Mouse (Mus musculus): Measurements from ENCODE around the gene Stat4. TPM values are rescaled to one million over a fixed set of nuclear protein-coding genes. Genes with fewer than 3 reads are reported as not detected.

Stat4 gene
- polyA plus RNA-seq, 1 experiment from 2014 or later = 3.3 TPM

DNA sequence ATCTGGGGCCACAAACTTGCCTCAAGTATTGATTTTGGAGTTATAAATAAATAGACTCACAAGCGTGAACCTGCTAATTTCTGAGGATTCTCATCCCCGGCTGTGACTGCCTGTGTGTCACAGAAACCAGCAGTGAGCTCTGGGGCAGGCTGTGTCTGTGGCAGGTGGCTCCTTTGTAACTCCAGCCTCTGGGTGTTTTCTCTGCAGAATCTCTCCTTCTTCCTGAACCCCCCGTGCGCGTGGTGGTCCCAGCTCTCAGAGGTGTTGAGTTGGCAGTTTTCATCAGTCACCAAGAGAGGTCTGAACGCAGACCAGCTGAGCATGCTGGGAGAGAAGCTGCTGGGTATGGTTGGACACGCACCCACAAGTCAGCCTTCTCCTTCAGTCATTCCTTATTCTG lies 161.7 kb downstream of the Stat4 start:
- Histone ChIP-seq H3K36me3 (peaks cover 10% of the 10 kb centered on the region), H3K9ac (no peak overlapping the region), H3K4me3 (no peak overlapping the region), H3K27ac (no peak overlapping the region), H3K27me3 (no peaks in the 10 kb centered on the region), H3K9me3 (no peaks in the 10 kb centered on the region), H3K4me1 (0 out of 2 replicates have a peak, but pooled peaks cover 4% of the 10 kb centered on the region), H3K4me2 (no peak overlapping the region)
- ATAC-seq (ENCODE audit: borderline replicate concordance, extremely low read depth, low FRiP score, low TSS enrichment) = no peak
- 77% methylated on average over 7 of the region's 7 CpGs for WGBS

DNA sequence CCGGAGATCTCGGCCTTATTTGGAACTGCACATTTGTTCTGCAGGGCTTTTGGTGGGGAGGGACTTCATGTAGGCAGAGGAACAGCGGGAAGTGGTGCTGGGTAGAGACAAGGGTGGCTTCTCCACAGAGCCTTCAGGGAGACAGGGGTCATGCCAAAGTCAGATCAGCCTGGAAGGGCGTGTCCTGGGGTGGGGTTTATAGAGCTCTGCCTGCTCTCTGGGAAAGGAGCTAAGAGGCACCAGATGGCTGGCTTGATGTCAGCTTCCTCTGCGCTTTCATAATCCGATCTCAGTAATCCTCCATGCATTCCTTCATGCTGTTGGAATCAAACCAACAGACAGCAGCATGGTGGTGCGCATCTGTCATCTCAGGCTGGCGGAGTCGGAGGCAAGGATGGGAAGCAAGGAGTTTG lies 163.0 kb downstream of the Stat4 start:
- 52% methylated on average over 9 of the region's 9 CpGs for WGBS
- H3K27ac ChIP-seq = no peak overlapping the region
- no peak for ATAC-seq (ENCODE audit: borderline replicate concordance, extremely low read depth, low FRiP score, low TSS enrichment)

DNA sequence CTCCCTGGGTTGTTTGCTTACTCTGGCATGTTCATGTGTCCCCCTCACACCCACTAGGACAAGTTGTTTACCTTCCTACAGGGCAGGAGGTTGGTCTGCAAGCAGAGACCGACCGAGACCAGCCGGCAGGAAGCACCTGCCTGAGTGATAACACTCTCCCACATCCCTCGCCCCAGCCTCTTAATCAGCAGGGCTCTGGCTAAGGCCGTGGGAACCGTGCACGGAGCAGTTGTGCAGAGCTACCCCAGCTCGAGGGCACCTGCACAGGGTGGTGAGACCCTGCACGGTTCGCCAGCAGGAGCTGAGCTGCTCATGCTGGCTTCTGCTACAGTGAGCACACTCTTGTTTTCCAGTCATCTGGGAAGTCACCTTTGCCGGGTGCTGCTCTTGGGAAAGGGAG lies 163.7 kb downstream of the Stat4 start:
- Histone ChIP-seq H3K9me3 (no peaks in the 10 kb centered on the region), H3K4me3 (no peak overlapping the region), H3K9ac (no peak overlapping the region), H3K36me3 (peaks cover 10% of the 10 kb centered on the region), H3K27me3 (no peaks in the 10 kb centered on the region), H3K4me1 (0 out of 2 replicates have a peak, but pooled peaks cover 4% of the 10 kb centered on the region), H3K4me2 (no peak overlapping the region), H3K27ac (no peak overlapping the region; the same call in 1 of the 2 replicates)
- 34% methylated on average over 11 of the region's 11 CpGs for WGBS
- no peak for ATAC-seq (ENCODE audit: borderline replicate concordance, extremely low read depth, low FRiP score, low TSS enrichment)

More for the DNA sequence above, 163.0 kb downstream of the Stat4 start:
- peaks cover 10% of the 10 kb centered on the region for H3K36me3 ChIP-seq
- 0 out of 2 replicates have a peak, but pooled peaks cover 4% of the 10 kb centered on the region for H3K4me1 ChIP-seq
- no peaks in the 10 kb centered on the region for H3K9me3 ChIP-seq
- no peaks in the 10 kb centered on the region for H3K27me3 ChIP-seq
- H3K9ac ChIP-seq = no peak overlapping the region
- H3K4me2 ChIP-seq = no peak overlapping the region
- no peak overlapping the region for H3K4me3 ChIP-seq

DNA sequence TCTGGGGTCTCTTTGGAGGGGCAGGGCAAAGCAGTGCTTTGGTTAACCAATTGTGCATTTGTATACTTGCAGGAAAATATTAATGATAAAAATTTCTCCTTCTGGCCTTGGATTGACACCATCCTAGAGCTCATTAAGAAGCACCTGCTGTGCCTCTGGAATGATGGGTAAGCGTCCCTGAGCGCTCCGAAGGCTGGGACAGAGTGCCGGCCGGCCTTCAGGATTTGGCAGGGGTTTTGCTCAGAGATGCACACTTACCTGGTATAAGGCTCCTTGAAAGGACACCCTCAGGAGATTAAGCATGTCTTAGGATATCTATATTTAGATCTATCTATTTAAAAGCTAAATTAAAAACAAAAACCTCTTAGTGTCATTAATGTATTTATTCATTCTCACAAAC lies 164.2 kb downstream of the Stat4 start:
- Histone ChIP-seq H3K4me3 (no peak overlapping the region), H3K9ac (no peak overlapping the region), H3K36me3 (peaks cover 10% of the 10 kb centered on the region), H3K9me3 (no peaks in the 10 kb centered on the region), H3K27ac (no peak overlapping the region; the same call in 1 of the 2 replicates), H3K4me2 (no peak overlapping the region), H3K27me3 (no peaks in the 10 kb centered on the region), H3K4me1 (0 out of 2 replicates have a peak, but pooled peaks cover 4% of the 10 kb centered on the region)
- 94% methylated on average over 5 of the region's 5 CpGs for WGBS
- no peak for ATAC-seq (ENCODE audit: borderline replicate concordance, extremely low read depth, low FRiP score, low TSS enrichment)

DNA sequence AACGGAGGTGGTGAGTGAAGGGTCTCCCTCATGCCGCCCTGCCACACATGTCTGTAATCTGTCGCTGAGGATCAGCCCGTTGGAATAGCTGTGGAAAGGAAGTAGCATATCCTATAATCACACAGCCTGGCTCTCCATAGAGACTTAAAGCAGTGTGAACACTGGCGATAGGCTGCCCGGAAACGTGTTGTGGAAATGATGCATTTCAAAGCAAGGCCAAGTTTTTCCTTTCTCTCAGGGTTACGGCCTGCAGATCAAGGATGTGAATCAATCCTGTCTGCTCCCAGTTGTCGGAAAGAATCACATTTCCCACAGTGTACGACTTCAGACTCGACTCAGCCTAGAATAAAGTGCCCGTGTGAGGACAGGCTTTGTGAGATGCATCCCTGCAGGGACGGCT lies 165.4 kb downstream of the Stat4 start:
- 58% methylated on average over 13 of the region's 13 CpGs for WGBS
- Histone ChIP-seq H3K4me1 (0 out of 2 replicates have a peak, but pooled peaks cover 4% of the 10 kb centered on the region), H3K27me3 (no peaks in the 10 kb centered on the region), H3K4me3 (no peak overlapping the region), H3K4me2 (no peak overlapping the region), H3K36me3 (peaks cover 16% of the 10 kb centered on the region), H3K9me3 (no peaks in the 10 kb centered on the region), H3K27ac (no peak overlapping the region; the same call in 1 of the 2 replicates), H3K9ac (no peak overlapping the region)
- ATAC-seq (ENCODE audit: borderline replicate concordance, extremely low read depth, low FRiP score, low TSS enrichment) = no peak

DNA sequence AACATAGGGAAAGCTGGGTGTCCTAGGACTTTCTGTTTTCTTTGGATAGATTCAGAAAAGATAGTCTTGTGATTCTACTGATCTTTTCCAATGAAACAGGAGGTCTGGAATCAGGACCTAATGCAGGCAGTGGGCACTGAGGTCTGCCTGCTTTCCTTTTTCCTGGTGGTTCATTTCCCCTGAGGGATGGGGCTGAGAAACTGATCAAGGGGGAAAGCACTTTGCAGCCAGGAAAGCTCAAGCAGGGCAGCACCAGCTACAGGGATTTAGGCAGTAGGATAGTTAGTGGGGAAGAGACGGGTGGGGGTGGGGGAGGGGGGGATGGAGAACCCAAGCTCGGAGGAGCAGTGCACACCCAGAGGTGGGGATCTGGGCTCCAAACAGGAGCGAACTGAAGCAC lies 166.0 kb downstream of the Stat4 start:
- Histone ChIP-seq H3K4me3 (no peak overlapping the region), H3K27me3 (no peaks in the 10 kb centered on the region), H3K36me3 (peaks cover 21% of the 10 kb centered on the region), H3K9ac (no peak overlapping the region), H3K9me3 (no peaks in the 10 kb centered on the region), H3K4me2 (no peak overlapping the region), H3K4me1 (0 out of 2 replicates have a peak, but pooled peaks cover 4% of the 10 kb centered on the region), H3K27ac (no peak overlapping the region)
- WGBS = 51% methylated on average over 3 of the region's 3 CpGs
- ATAC-seq (ENCODE audit: borderline replicate concordance, extremely low read depth, low FRiP score, low TSS enrichment) = no peak

DNA sequence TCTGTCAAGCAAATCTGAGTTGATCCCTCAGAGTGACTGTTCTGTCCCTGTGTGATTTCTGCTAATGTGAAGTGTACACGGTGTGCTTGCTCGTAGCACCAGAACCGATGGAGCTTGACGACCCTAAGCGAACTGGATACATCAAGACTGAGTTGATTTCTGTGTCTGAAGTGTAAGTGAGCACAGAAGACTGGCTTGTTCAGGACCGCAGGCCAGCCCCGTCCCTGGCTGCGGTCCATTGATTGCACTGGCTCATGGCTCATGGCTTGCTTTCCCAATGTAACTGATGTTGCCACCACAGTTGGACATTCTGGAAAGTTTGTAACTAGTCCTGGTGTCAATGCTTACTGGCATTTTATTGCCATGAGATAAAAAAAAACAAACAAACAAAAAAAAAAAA lies 167.9 kb downstream of the Stat4 start:
- Histone ChIP-seq H3K4me3 (no peak overlapping the region), H3K4me1 (0 out of 2 replicates have a peak, but pooled peaks cover 4% of the 10 kb centered on the region), H3K4me2 (no peak overlapping the region), H3K27me3 (no peaks in the 10 kb centered on the region), H3K27ac (no peak overlapping the region), H3K9ac (no peak overlapping the region), H3K36me3 (peaks cover 26% of the 10 kb centered on the region), H3K9me3 (no peaks in the 10 kb centered on the region)
- no peak for ATAC-seq (ENCODE audit: borderline replicate concordance, extremely low read depth, low FRiP score, low TSS enrichment)
- 91% methylated on average over 8 of the region's 8 CpGs for WGBS

DNA sequence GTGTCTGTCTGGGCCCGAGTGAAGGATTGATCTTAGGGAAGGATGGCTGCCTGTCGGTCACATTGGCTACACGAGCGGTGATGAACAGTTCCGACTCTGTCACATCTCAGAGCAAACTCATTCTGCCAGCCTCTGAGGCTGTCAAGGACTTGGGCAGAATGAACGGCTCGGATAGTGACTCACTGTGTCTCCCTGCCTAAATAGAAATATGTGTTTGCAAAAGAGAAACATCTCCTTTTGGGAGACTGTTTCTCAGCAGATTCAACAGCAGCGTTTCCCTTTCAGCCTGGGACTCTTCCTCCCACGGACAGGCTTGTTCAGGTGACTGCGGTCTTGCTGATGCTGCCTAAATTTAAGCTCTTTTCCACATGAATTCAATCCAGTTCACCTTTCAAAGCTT lies 169.4 kb downstream of the Stat4 start:
- ATAC-seq (ENCODE audit: borderline replicate concordance, extremely low read depth, low FRiP score, low TSS enrichment) = no peak
- no peaks in the 10 kb centered on the region for H3K9me3 ChIP-seq
- H3K36me3 ChIP-seq = peaks cover 26% of the 10 kb centered on the region
- 82% methylated on average over 10 of the region's 10 CpGs for WGBS
- H3K9ac ChIP-seq = no peak overlapping the region
- H3K27me3 ChIP-seq = no peaks in the 10 kb centered on the region
- no peak overlapping the region for H3K4me2 ChIP-seq
- no peaks in the 10 kb centered on the region for H3K4me1 ChIP-seq
- H3K4me3 ChIP-seq = no peak overlapping the region
- no peak overlapping the region for H3K27ac ChIP-seq

Other genes starting within 250 kb of the Stat4 start
- gene Myo1b, start 71.1 kb upstream of the Stat4 start, polyA plus RNA-seq (2015; fragmentation: Nextera tagmentation; extraction: Ambion mirVana) = 87.0 and 89.4 TPM in 2 replicates
- 22.6 and 31.1 TPM in 2 replicates for gene Stat1, start 132.3 kb downstream of the Stat4 start, polyA plus RNA-seq (2015; fragmentation: Nextera tagmentation; extraction: Ambion mirVana)
- gene Gls, start 246.1 kb downstream of the Stat4 start, polyA plus RNA-seq (2015; fragmentation: Nextera tagmentation; extraction: Ambion mirVana) = 16.6 and 18.3 TPM in 2 replicates

Measured in lung, embryonic 15.5 days (tissue).